Mouse (Mus musculus) neural tube, embryonic 10.5 days (tissue): ENCODE measurements around the gene Bcas3.
A peak's percentile ranks its signal among the peaks of the same experiment; 100 is the strongest.

ENCODE experiments used
- DNase-seq: peaks from one replicate; pipeline ENCODE4 v3.0.0-alpha.2; 2017; ENCODE audit warnings: low spot score; ENCODE audit errors: extremely low spot score

Gene Bcas3

GRCm38 (mm10) chr11:85609303-85609940 lies 256.5 kb downstream of the Bcas3 start:
- no peak for DNase-seq

GRCm38 (mm10) chr11:85613035-85613434 lies 260.1 kb downstream of the Bcas3 start:
- no peak for DNase-seq

- DNase-seq = no peak
Observed at GRCm38 (mm10) chr11:85613586-85613985, 260.6 kb downstream of the Bcas3 start.

- DNase-seq = no peak
Observed at GRCm38 (mm10) chr11:85614431-85614830, 261.5 kb downstream of the Bcas3 start.

- DNase-seq = no peak
Observed at GRCm38 (mm10) chr11:85615421-85615820, 262.5 kb downstream of the Bcas3 start.

GRCm38 (mm10) chr11:85621486-85621885 lies 268.5 kb downstream of the Bcas3 start:
- DNase-seq = no peak

GRCm38 (mm10) chr11:85621994-85622393 lies 269.0 kb downstream of the Bcas3 start:
- DNase-seq = no peak

GRCm38 (mm10) chr11:85625206-85625605 lies 272.2 kb downstream of the Bcas3 start:
- peak; percentile 24 for DNase-seq

GRCm38 (mm10) chr11:85626846-85627245 lies 273.9 kb downstream of the Bcas3 start:
- DNase-seq = no peak

GRCm38 (mm10) chr11:85627405-85627804 lies 274.4 kb downstream of the Bcas3 start:
- DNase-seq = no peak

GRCm38 (mm10) chr11:85628303-85629063 lies 275.5 kb downstream of the Bcas3 start:
- peak; percentile 31 for DNase-seq

- DNase-seq = no peak
Observed at GRCm38 (mm10) chr11:85632568-85632981, 279.6 kb downstream of the Bcas3 start.

- no peak for DNase-seq
Observed at GRCm38 (mm10) chr11:85638696-85639495, 285.9 kb downstream of the Bcas3 start.

GRCm38 (mm10) chr11:85640659-85641058 lies 287.7 kb downstream of the Bcas3 start:
- DNase-seq = no peak

GRCm38 (mm10) chr11:85641486-85641885 lies 288.5 kb downstream of the Bcas3 start:
- DNase-seq = no peak

- DNase-seq = no peak
Observed at GRCm38 (mm10) chr11:85642591-85642990, 289.6 kb downstream of the Bcas3 start.

GRCm38 (mm10) chr11:85643025-85643424 lies 290.1 kb downstream of the Bcas3 start:
- DNase-seq = no peak

- DNase-seq = no peak
Observed at GRCm38 (mm10) chr11:85643479-85644000, 290.6 kb downstream of the Bcas3 start.

GRCm38 (mm10) chr11:85644027-85644747 lies 291.2 kb downstream of the Bcas3 start:
- no peak for DNase-seq

GRCm38 (mm10) chr11:85644748-85645060 lies 291.7 kb downstream of the Bcas3 start:
- DNase-seq = no peak

GRCm38 (mm10) chr11:85645152-85645835 lies 292.3 kb downstream of the Bcas3 start:
- DNase-seq = no peak
